Mouse (Mus musculus) heart, postnatal 0 days (tissue): ENCODE data around the gene Dennd1a.

ENCODE experiments used
- CTCF ChIP-seq: IDR thresholded peaks from 2 replicates; pipeline ENCODE4 v1.5.1; 2016; ENCODE audit warnings: antibody characterized with exemption, control low read depth, low read depth
- EP300 ChIP-seq: IDR thresholded peaks from 2 replicates; pipeline ENCODE4 v1.6.1; 2016; ENCODE audit warnings: antibody characterized with exemption, low read depth

DNA sequence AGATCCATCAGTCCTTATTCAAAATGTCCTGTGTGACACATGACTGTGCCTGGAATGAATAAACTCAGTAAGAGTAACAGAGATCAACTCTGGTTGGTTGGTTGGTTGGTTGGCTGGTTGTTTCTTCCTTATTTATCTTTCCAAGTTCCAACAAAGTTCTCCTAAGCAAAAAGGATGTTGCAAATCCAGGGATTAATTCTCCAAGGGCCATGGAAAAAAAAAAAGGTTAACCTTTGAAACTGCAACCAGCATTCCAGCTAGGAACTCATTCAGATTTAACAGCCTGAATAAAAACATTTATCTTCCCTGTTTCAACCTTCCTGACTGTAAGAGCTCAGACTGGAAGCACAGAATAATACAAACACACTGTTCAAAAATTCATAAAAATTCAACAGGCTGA lies 6.8 kb downstream of the Dennd1a start:
- TF ChIP-seq CTCF (no peak), EP300 (no peak)
